Mouse (Mus musculus) Muller cell, postnatal 12 days (primary cell): ENCODE results near the gene Cacna1c.

Experiments
- DNase-seq: peaks from one replicate; pipeline ENCODE4 v3.0.0-alpha.2; 2015; ENCODE audit errors: inconsistent ontology term

The Cacna1c gene

DNA sequence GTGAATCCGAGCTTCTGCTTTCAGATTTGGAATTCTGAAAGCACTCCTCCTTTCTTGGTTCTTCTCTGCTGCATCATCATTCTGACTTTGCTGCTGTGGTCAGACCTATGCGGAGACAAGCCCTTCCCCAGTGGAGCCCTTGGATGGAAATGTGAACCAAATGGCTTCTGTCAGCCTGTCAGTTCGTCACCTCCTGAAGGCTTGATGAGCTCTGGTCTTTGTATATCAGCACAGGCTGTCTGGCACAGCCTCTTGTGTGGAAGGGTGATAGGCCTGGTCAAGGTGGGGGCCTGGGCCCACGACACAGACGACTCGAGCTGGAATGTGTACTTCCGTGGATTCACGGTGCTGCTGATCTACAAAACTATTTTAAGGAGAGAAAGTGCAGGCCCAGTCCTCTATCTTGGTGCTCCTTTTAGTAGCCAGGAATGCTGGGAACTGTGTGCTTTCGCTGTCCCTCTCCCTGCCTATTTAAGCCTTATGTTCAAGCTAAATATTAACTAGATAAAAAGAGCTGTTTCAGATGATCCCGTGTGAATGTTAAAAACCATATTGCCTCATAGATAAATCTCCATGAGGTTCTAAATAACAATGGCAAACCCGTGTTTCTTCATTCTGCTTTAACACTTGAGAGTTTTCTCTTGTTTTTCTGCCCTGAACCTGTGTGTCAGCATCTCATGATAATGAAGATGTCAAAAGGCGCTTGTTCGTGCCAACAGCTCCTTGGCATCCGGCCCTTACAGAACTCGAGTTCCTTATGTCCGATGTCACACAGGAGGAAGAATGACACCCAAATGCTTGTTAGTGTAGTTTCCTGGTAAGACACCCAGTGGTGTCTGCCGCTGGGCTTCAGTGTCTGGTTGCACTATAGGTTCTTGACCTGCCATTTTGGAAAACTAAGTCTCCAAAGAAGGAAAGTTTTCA, at the start of gene Cacna1c:
Cacna1c (minus strand) TSS at position 37 of the 924 bp plus-strand sequence.
- DNase-seq: no peak

DNA sequence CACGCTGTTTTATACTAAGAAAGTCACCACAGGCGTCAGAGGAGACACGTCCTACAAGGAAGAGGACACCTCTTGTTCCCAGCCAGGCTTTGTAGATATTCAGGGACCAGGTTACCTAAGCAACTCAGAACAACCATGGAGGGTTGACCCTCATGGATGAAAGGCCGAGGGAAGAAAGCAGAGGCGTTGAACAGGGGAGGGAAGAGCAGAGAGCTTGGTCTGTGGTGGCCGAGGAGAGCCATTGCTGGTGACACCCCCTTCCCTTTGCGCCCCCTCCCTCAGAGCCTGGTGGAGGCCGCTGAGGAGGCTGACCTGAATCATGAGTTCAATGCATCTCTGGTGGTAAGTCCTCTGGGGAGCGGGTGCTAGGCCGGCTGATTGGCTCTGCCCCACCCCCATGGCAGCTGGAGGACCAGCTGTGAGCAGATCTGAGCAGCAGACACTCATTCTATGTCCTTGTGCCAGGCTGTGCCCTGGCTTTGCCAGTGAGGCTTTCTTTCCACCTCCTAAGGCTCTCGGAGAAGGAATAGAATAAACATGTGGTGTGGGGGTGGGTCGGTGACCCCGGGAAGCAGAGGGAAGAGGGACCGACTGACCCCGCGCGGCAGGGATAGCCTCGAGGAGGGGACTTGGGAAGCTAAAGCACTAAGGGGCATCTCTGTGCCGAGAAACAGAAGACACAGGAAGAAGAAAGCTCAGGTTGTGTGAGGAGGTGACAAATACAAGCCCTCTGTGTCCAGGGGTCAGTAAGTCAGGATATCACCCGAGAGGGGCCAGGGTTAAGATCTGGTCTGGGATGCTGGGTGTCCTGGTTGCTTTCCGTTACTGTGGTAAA, 44.9 kb upstream of the Cacna1c start:
- no peak for DNase-seq

DNA sequence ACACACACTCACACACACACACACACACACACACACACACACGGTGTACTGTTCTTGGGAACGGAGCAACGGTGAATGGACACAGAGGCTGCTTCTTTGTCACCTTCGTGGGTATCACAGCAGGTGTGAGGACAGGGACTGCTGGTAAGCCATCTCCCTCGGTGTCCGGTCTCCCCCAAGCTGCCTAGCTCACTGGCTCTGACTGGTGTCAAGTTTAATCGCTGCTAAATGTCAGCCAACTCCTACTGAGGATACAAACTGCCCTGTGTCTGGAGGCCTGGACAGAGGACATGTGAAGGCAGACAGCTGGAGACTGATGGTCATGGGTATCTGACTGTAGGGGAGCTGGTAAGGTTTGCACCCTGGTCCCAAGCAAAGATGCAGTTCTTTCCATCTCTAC, 44.0 kb upstream of the Cacna1c start:
- no peak for DNase-seq

DNA sequence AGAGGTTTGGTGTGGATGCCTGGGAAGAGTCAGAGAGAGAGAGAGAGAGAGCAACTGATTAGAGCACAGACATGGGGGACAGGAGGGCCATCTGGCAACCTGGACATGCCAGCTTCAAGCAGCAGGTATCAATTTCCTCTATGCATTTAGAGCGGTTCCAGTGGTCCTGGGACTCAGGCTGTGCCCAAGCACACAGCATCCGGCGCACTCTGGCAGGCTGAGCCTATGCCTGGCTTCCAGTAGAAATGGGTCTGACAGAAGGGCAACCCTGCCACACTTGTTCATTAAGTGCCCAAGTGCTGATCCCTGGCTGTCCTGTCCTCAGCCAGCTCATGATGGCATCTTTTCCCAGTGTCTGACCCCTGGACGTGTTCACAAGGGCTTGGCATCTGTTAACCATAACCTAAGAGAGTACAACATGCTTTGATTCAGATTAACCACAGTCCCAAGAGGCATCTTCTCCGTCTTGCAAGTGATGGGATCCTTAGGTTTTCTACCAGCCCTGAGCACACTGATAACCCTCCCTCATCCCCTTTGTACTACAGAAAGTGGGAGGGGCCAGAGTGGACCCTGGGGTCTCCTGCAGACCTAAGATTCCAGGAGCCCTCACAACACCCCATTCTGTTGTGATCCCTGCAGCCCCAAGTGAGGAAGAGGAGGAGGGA, 43.3 kb upstream of the Cacna1c start:
- DNase-seq: no peak

DNA sequence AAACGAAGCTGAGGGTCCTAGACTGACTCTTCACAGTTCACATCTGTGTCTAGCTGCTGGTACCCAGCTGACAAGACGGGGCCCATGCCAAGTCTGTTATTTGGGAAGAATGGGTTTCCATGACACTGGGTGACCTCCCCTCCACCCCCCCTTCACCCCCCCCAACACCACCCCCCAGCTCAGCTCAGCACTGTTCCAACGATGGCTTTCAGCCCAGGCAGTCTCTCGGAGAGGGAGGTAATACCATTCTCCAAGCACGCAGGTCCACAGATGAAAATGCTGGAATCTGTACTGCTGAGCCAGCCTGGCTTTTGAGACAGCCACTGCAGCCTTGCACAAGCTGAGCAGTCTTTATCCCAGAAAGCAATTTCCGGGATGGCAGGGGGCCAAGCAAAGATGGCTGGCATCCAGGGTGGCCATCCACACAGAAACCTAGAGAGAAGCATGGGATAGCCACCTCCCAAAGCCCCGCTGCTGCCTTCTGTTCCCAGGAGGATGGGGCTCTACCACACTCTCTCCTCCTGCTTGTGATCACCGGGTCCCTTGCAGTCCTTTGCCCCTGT, 41.3 kb upstream of the Cacna1c start:
- peak; percentile 86 for DNase-seq

DNA sequence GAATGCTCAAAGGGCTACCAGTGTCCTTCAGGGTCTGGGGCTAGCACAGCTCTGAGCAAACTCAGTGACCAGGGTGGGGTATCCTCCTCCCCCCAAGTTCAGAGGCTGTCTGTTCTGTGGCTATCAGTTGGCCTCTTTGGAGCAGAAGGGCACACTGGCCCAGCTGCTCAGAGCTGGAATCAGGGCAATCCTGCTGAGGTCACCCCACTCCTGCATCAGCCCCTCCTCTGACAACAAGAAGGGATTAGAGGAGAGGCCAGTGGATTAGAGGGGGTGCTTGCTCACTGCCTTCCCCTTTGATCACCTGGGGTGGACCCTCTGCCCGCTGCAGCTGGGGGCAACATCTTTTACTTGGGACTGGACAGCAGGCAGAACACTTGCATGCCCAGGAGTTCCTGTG, 40.0 kb upstream of the Cacna1c start, which contains the start of gene Cacna2d4:
Cacna2d4 (plus strand) TSS at position 286 of the 400 bp plus-strand sequence.
- DNase-seq: no peak

DNA sequence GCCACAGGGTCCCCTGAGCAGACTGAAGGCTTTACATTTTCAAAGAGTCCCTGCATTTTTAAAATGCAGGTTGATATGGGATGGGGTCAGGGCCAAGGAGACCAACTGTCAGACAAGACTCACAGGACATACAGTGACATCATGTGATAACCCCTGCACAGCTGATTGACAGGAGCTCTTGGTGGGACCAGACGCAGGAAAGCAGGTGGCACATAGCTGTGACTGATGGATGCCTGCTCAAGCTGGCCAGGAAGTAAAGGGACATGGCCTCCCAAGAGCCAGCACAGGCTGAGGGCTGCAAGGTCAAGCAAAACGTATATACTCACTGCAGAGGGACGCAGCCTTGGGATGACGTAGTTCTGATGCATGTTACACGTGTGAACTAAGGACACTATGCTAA, 39.2 kb upstream of the Cacna1c start:
- DNase-seq: no peak

DNA sequence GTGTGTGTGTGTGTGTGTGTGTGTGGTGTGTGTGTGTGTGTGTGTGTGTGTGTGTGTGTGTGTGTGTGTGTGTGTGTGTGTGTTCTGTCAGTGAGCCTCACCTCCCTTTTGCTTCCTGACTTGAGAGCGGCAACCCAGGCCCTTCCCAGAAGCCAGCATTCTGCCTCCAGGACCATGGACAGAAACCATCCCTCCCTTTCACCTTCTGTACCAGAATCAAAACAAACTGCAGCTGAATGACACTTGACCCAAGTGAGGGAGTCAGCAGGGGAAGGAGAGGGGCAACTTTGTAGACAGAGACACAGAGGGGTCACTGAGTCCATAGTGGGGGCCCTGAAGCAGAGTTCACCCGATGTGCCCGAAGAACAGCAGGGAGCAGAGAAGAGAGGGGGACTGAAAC, 36.8 kb upstream of the Cacna1c start:
- no peak for DNase-seq

DNA sequence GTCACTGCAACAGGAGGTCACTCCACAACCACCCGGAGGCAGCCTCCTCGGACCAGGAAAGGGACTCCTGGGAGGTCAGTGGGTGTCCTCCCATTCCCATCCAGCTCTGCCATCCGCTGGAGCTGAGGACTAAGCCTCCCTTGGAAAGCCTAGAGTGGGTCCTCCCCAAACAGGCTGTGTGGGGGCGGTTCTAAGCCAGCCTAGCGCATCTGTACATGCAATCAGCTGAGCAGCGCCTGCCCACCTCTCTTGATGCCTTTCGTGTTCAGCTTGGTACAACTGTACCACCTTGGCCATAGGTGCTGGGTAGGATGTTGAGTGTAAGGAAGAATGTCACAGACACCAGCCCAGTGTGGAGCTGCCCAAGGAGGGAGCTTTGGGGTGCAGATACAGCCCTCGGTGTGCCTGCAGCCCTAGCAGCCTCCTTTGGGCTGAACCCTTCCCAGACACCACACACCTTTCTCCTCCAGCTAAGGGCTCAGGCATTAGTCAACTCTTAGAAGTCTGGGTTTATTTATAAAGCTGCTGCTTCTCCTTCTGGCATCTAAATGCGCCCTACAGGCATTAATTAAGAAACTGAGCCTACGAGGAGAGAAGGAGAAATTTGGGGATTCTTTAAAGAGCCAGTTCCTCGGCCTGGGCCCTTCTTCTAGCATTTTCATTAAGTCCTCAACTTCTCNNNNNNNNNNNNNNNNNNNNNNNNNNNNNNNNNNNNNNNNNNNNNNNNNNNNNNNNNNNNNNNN, 32.8 kb upstream of the Cacna1c start:
- no peak for DNase-seq

DNA sequence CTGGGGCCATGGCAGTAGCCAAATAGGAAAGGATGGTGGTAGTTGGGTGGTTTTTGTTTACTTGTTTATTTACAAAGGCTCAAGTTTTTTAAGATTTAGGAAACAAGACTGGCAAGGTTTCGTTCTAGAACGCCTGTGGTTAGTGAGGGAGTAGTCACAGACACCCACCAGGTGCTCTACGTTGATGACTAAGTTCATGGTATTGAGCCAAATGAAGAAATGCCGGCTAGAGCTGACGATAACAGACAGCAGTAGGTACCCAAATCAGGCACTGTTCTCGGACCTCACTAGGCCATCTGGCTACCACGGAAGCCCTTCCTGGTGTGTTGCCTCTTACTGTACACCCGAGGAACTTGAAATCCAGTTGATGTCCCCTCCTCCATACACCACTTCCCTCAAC, 30.8 kb upstream of the Cacna1c start:
- DNase-seq: no peak

DNA sequence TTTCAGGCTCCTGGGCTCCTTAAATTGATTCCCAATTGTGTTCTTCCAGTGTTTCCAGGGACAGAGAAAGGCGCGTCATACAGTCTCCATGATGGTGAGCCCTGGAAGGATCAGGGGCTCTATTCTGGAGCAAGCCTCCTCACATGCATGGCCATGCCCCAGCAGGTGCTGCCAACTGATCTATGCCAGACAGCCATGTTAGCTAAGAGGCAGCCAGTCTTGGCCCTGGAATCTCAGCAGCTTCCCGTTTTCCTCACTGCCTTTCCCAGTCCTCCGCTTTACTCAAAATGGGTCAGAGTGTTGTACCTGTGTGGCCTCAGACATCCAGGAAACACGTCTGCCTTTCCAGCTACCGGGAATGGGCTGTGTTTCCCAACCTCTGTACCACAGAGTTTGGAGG, 29.5 kb upstream of the Cacna1c start:
- no peak for DNase-seq

DNA sequence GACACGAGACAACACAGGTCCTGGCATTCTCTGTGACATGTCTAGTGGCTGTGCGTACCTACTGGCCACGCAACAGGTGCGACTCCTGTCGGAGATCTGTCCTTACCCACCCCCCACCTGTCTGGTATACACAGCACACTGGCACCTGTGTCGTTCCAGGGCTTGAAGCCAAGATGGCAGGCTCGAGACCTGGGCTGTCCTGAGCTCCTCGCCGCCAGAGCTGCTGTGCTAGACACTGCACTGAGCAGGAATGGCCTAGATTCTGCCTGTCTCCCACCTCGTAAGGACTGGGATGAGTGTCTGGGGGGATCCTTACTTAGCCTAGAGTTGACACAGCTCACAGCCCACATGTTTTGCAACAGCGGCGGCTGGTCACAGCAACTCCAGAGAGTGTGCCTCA, 29.0 kb upstream of the Cacna1c start:
- DNase-seq: no peak

DNA sequence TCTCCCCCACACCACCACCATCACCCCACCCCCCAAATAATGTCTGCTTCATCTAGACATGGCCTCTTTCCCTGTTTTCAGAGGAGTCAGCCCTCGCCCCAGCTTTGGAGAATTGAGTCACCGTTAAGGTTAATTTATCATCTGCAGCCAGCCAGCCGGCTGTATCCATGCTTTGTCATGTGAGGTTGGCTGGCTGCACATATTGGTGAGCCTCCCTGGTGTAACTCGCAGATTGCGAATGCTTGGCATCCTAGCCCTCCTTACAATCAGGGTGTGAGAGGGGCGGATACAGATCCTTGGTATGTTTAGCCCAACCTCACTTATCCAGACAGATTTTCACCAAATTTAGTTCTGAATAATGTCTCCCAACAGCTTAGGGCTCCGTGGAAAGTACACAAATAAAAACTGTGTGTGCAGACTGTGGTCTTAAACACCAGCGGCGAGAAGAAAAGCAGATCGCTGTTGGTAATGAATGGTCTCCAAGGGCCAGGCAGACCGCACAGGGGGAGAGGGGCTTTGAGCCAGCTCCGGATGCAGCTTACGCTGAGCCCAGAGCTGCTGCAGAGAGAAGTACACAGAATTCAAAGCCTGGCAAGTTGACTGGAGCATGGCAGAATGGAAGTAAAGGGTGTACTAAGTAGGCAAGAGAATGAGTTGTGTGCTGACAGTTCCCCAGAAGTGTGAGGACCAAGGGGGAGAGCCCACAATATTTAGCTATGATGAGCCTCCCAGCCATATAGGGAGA, 28.4 kb upstream of the Cacna1c start:
- DNase-seq: no peak

DNA sequence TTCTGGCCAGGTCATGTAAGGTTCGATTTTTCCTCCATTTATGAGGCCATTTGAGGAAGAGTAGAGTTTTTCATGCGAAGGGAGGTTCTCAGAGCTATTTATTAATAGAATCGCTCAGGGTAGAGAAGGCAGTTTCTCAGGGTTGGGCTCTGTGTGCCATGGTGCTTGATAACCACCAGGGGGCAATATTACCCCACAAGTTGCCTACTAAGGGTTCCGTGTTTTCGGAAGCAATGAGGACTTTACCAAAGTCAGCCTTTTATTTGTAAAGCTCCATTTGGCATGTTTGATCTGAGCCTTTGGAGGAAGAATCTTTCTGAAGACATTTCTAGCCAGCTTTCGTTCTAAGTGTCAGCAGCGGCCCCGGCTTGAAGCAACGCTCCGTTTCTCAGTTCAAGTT, 24.1 kb upstream of the Cacna1c start:
- peak; percentile 36 for DNase-seq

DNA sequence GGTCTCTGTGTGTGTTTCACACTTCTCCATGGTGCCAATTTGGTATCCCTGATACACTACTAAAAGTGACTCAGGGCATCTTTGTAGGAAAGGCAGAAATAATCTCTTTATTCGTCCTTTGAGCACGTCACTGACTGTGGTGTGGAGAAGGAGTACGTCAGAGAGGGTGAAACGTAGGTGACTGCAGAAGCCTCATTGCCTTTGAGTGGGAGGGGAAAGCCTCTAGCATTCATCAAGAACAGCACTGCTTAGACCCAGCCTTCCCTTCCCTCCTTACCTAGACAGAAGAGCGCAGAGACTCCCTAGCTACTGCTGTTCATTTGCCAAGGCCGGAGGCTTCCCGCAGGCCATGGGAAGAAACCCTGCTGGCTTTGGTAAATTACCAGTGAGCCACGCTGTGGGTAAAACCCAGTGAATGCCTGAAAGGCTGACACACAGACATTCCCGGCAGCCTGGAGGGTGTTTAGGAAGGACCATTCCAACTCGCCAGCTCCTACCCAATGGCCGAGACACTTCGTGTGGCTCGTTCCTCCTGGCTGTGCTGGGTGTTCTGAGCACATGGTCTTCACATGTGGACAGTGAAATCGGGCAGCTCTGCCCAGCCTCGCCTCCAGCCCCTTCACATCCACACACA, 23.1 kb upstream of the Cacna1c start:
- DNase-seq: peak; percentile 59

DNA sequence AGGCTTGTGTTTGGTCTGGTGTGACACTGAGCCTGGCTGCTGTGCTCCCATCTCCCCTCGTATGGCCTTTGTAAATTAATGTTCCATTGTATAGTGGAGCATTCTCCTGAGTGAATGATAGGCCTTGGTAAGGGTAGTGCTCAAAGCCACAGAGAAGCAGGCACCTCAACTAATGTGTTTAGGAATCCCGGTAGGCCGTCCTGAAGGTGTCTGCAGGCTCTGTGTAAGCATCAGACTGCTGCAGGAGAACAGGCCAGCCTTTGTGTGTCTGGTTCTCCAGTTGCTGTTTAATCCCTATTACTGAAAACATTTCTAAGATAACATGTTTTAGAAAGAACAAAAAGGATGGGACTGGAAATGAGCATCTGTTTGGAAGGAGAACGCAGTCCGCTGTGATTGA, 22.4 kb upstream of the Cacna1c start:
- no peak for DNase-seq

DNA sequence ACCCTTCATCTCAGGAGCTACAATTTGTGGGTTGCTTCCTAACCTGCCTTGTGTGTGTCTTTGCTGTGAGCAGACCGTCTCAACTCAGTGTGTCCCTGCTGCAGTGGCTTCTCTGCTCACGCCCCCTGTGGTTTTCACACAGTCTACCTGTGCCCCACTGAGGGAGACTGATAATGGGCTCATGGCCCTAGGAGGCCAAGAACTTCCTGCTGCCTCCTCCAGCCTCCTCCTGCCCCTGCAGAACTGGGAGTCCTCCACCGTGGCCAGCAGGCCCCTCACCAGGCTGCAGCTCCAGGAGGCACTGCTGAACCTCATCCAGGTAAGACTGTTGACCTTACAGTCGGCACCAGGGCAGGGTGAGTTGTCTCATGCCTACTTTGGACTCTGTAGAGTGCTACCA, 21.4 kb upstream of the Cacna1c start:
- DNase-seq: no peak

DNA sequence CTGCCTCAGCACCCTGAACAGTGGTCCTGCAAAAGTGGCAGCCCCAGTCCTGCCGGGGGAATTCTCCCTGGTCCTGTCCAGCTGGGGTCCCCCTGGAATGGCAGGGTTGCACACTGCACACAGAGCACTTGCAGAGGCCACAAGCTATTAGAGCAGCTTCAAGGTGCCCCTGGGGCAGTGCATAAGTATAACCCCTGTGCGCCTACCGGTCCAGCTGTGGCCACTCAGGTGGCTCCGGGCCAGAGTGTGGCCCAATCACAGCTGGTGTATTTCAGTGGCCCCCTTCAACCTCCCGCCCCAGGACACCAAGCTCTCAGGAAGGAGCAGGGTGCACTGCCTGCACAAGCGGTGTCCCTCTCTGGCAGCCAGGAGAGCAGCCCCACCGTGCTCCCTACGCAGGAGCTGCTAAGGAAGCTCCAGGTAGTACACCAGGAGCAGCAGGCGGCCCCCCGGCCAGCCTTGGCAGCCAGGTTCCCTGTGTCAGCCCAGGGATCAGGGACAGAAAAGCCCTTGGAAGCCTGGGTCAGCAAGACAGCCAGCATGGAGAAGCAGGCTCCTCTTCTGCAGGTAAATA, 18.9 kb upstream of the Cacna1c start:
- DNase-seq: no peak

DNA sequence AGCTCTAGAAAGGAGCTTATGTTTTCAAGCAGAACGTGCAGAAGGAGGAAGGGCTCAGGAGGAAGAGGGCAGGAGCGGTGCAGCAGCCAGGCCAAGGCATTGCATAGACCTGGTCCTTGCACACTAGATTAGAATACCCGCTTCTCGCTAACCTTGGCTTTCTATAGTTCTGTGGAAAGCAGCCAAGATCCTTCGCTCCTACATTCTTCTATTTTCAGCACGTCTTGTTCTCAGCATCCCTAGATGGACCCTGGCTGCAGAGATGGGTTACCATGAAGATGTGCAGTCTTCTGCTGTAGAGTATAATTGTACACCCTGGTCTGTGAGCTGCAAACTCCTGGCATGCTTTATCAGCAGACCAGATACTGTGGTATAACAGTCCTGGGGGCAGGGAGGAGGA, 18.0 kb upstream of the Cacna1c start:
- DNase-seq: no peak

DNA sequence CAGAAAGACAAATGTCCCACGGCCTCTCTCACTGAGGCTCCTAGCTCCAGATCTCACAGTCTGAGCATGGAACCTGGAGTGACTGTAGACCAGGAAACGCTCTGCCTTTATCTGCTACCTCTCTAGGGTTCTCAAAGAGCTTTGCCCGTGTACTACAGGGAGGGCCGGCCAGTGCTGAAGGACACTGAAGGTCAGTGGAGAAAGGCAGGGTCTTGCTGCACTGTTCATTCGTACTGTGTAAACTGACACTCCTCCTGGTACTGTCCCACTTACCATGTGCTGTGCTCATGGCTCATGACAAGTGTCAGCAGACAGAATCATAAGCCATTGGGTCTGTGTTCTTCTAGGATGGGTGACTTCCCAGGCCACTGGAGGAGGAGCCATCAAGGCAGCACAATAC, 17.2 kb upstream of the Cacna1c start:
- no peak for DNase-seq
